Mouse (Mus musculus) c-Kit-positive CD71-positive TER-119-positive erythroid progenitor cells, embryonic 14.5 days (primary cell): ENCODE data around the gene Herc3.

Experiments
- DNase-seq: peaks from one replicate; pipeline ENCODE4 v3.0.0-alpha.2; 2013; ENCODE audit warnings: low spot score

Gene Herc3

GRCm38 (mm10) chr6:58920735-58921134 is 89.5 kb downstream of the Herc3 start:
- no peak for DNase-seq

GRCm38 (mm10) chr6:58921623-58922022 is 90.4 kb downstream of the Herc3 start:
- no peak for DNase-seq

GRCm38 (mm10) chr6:58922511-58922910 is 91.2 kb downstream of the Herc3 start:
- no peak for DNase-seq

- no peak for DNase-seq
Measured at GRCm38 (mm10) chr6:58927881-58928280, 96.6 kb downstream of the Herc3 start.

- DNase-seq: no peak
Measured at GRCm38 (mm10) chr6:58929911-58930431, 98.7 kb downstream of the Herc3 start.

GRCm38 (mm10) chr6:58931149-58931548 is 99.9 kb downstream of the Herc3 start:
- no peak for DNase-seq

GRCm38 (mm10) chr6:58932515-58933188 is 101.4 kb downstream of the Herc3 start:
- DNase-seq: no peak

GRCm38 (mm10) chr6:58933189-58933913 is 102.1 kb downstream of the Herc3 start:
- DNase-seq: no peak

GRCm38 (mm10) chr6:58934144-58934543 is 102.9 kb downstream of the Herc3 start:
- no peak for DNase-seq

GRCm38 (mm10) chr6:58937726-58938125 is 106.5 kb downstream of the Herc3 start:
- DNase-seq: no peak

- no peak for DNase-seq
Measured at GRCm38 (mm10) chr6:58942276-58942675, 111.0 kb downstream of the Herc3 start.

GRCm38 (mm10) chr6:58943958-58944357 is 112.7 kb downstream of the Herc3 start:
- DNase-seq: no peak

GRCm38 (mm10) chr6:58946246-58946645 is 115.0 kb downstream of the Herc3 start:
- no peak for DNase-seq

- no peak for DNase-seq
Measured at GRCm38 (mm10) chr6:58946840-58947239, 115.6 kb downstream of the Herc3 start.

- DNase-seq: no peak
Measured at GRCm38 (mm10) chr6:58950410-58950809, 119.1 kb downstream of the Herc3 start.

- DNase-seq: no peak
Measured at GRCm38 (mm10) chr6:58951128-58951992, 120.1 kb downstream of the Herc3 start.

- DNase-seq: no peak
Measured at GRCm38 (mm10) chr6:58960523-58960922, 129.3 kb downstream of the Herc3 start.

- DNase-seq: no peak
Measured at GRCm38 (mm10) chr6:58962691-58963090, 131.4 kb downstream of the Herc3 start.

- no peak for DNase-seq
Measured at GRCm38 (mm10) chr6:58964091-58964490, 132.8 kb downstream of the Herc3 start.

GRCm38 (mm10) chr6:58964565-58964964 is 133.3 kb downstream of the Herc3 start:
- DNase-seq: no peak

- no peak for DNase-seq
Measured at GRCm38 (mm10) chr6:58965071-58965831, 134.0 kb downstream of the Herc3 start.

GRCm38 (mm10) chr6:58968272-58968671 is 137.0 kb downstream of the Herc3 start:
- no peak for DNase-seq
